Mouse (Mus musculus) frontal cortex, postnatal 14 days (tissue): Measurements from ENCODE around the gene B830017H08Rik.

Experiments
- DNase-seq, 2 experiments: peaks; one replicate each; pipeline ENCODE4 v3.0.0; 2022; ENCODE audit warnings: low spot score in 2 of 2

Gene B830017H08Rik

GRCm38 (mm10) chr16:17851331-17851730 is 18.4 kb downstream of the B830017H08Rik start:
- no peak for DNase-seq

GRCm38 (mm10) chr16:17851860-17852259 is 18.9 kb downstream of the B830017H08Rik start:
- no peak for DNase-seq

- no peak for DNase-seq
Observed at GRCm38 (mm10) chr16:17853263-17853662, 20.3 kb downstream of the B830017H08Rik start.

GRCm38 (mm10) chr16:17857157-17857556 is 24.2 kb downstream of the B830017H08Rik start:
- DNase-seq = no peak

- DNase-seq = no peak
Observed at GRCm38 (mm10) chr16:17858592-17858991, 25.7 kb downstream of the B830017H08Rik start.

GRCm38 (mm10) chr16:17865293-17865692 is 32.4 kb downstream of the B830017H08Rik start:
- DNase-seq = no peak

GRCm38 (mm10) chr16:17865770-17866169 is 32.8 kb downstream of the B830017H08Rik start:
- no peak for DNase-seq

- no peak for DNase-seq
Observed at GRCm38 (mm10) chr16:17871248-17871647, 38.3 kb downstream of the B830017H08Rik start.

GRCm38 (mm10) chr16:17872995-17873394 is 40.1 kb downstream of the B830017H08Rik start:
- DNase-seq = no peak

- no peak for DNase-seq
Observed at GRCm38 (mm10) chr16:17875174-17875573, 42.3 kb downstream of the B830017H08Rik start.

- DNase-seq = no peak
Observed at GRCm38 (mm10) chr16:17876096-17876495, 43.2 kb downstream of the B830017H08Rik start.

GRCm38 (mm10) chr16:17879571-17879970 is 46.6 kb downstream of the B830017H08Rik start:
- no peak for DNase-seq

GRCm38 (mm10) chr16:17882196-17882595 is 49.3 kb downstream of the B830017H08Rik start:
- no peak for DNase-seq

- DNase-seq = no peak
Observed at GRCm38 (mm10) chr16:17884116-17884515, 51.2 kb downstream of the B830017H08Rik start.
